Mouse (Mus musculus) right cerebral cortex, postnatal 14 days (tissue): Measurements from ENCODE around the gene Uvrag.

Experiments
- DNase-seq: peaks from one replicate; pipeline ENCODE4 v3.0.0; 2022

The Uvrag gene

GRCm38 (mm10) chr7:99050882-99051281 is 90.1 kb downstream of the Uvrag start:
- no peak for DNase-seq

GRCm38 (mm10) chr7:99049897-99050296 is 91.0 kb downstream of the Uvrag start:
- no peak for DNase-seq

- DNase-seq, result no peak
Observed at GRCm38 (mm10) chr7:99046545-99047206, 94.3 kb downstream of the Uvrag start.

DNA sequence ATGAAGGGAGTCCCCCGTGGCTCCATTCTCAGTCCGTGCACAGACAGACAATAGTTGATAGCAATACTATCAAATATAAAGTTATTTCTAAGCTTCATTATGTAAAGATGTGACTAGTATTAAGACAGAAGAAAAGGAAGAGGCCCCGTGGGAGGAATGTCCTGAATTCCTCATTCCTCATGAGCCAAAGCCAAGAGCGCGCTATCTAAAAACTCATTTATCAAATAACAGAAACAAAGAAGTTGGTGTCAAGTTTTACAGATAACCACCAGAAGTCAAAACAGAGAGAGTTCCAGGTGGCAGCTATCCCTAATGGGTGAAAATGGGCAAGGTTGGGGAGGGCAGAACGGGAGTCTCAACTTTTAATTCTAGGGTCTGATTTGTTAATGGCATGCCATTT is 95.4 kb downstream of the Uvrag start:
- DNase-seq, result no peak

GRCm38 (mm10) chr7:99043923-99044322 is 97.0 kb downstream of the Uvrag start:
- no peak for DNase-seq

- no peak for DNase-seq
Observed at GRCm38 (mm10) chr7:99043322-99043721, 97.6 kb downstream of the Uvrag start.

DNA sequence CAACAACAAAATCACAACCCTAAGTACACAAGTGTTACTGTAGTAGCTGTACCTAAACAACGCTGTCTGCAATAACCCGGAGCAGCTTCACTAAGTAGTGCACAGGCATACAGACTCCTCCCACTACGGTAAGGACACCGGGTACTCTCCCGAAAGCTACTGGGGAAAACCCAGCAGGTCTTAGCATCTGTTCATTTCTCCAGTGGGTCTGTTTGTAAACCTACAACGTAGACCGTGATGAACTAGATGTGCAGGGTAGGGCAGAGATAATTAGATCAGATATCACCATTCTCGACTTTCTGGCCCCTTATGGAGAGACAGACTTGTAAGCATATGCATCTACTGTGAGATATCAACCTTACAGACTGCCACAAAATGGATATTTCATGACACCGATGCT is 99.1 kb downstream of the Uvrag start:
- no peak for DNase-seq

DNA sequence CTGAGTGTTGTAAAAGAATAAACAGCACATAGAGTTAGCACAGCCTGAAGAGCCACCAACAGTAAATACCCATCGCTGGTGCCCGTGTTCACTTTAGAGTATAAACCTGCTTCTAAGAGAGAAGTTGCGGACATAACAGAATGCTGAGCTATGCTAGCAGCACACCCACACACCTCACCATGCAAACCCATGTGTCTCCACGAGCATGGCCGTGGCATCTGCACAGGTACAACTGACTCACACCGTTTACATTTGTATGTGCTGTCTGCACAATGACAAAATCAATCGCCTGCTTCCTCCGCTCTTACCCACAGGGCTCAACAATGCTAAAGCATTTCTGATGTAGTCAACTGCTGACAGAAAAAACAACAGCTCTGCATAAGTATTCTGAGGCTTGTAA is 101.0 kb downstream of the Uvrag start:
- DNase-seq, result no peak

- no peak for DNase-seq
Observed at GRCm38 (mm10) chr7:99036284-99036683, 104.7 kb downstream of the Uvrag start.

DNA sequence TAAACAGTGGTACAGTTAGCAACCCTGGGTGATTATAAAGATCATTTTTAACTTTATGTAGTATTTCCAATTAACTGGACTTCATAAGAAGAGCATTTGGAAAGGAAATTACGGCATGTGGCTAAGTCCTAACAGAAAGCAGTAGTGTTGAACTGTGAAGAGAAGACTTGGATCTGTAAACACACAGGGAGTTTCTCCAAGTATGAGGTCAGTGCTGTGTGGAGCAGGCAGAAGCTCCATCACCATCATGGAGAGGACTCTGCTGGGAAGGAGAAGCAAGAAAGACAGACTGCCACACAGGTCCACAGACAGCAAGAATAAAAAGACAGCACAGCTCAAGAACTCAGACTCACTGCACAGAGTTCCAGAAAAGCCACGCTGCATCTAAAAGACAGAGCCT is 106.0 kb downstream of the Uvrag start:
- DNase-seq, result no peak

DNA sequence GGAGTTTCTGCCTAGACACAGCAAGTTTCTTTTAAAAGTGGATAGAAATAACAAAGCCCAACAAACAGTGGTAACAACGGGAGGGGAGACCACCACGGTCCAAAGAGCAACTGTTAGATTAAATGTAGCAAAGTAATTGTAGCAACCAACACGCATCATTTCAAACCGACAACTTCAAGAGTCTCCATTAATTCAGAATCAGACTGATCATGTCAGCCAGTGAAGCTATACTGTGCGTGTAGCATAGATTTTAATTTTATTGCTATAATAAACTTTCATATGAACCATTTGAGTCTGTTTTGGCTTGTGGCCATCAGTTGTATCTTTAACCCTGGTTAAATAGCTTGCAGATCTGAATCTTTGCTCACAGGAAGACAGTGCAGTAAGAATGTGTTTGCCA is 107.1 kb downstream of the Uvrag start:
- DNase-seq, result no peak

- DNase-seq, result no peak
Observed at GRCm38 (mm10) chr7:99033314-99033713, 107.6 kb downstream of the Uvrag start.

GRCm38 (mm10) chr7:99032051-99032450 is 108.9 kb downstream of the Uvrag start:
- no peak for DNase-seq

GRCm38 (mm10) chr7:99028108-99028507 is 112.8 kb downstream of the Uvrag start:
- DNase-seq, result no peak

DNA sequence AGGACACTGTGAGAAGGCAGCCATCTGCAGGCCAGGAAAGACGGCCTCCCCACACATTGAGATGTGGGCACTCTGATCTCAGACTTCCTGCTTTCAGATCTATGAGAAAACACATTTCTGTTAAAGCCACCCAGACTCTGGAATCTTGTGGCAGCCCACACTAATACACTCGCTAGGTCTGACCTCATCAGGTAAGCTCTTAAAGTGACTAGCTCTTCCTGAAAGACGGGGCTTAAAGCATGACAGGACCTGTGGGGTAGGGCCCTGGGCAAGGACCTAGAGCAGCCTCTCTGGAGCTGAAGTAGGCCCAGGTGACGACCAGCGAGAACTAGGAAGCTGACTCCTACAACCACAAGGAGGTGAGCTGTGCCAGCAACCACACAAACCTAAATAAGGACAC is 113.8 kb downstream of the Uvrag start:
- DNase-seq, result no peak

GRCm38 (mm10) chr7:99025989-99026388 is 115.0 kb downstream of the Uvrag start:
- no peak for DNase-seq

GRCm38 (mm10) chr7:99025265-99025664 is 115.7 kb downstream of the Uvrag start:
- no peak for DNase-seq

DNA sequence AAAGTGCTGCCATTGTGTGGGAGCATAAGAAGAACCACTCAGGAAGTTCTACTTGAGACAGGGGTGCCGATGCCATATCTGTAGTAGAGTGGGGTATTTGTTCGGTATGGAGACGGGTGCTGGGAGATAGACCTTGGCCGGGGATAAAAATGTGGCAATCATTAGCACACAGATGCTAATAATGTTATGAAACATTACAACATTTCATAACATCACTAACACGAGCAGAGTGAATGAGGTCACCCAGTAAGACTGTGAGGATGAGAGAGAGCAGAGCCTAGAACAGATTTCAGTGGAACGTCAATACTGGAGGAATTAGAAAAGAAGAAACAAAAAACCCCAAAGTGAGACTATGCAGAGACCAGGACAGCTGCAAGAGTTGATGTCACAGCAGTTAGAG is 116.2 kb downstream of the Uvrag start:
- no peak for DNase-seq

- no peak for DNase-seq
Observed at GRCm38 (mm10) chr7:99023931-99024330, 117.0 kb downstream of the Uvrag start.

- no peak for DNase-seq
Observed at GRCm38 (mm10) chr7:99021277-99021676, 119.7 kb downstream of the Uvrag start.

DNA sequence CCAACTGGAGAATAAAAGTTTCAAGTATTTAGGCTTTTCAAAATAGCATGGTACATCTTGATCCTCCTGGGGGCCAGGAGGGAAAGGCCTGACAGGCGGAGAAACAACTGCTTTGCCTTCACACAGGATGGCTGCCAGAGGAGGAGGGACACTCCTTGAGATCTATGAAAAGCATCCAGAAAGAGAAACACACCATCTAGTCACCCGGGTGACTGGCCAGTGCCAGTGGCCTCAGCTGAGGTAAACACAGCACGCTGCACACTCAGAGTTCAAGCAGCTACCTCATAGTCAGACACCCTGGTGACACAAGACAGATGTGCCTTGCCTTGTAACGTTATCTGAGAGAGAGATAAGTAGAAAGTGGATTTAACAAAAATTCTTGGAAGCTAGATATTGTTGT is 120.6 kb downstream of the Uvrag start:
- DNase-seq, result no peak

GRCm38 (mm10) chr7:99017224-99017844 is 123.6 kb downstream of the Uvrag start:
- DNase-seq, result no peak

DNA sequence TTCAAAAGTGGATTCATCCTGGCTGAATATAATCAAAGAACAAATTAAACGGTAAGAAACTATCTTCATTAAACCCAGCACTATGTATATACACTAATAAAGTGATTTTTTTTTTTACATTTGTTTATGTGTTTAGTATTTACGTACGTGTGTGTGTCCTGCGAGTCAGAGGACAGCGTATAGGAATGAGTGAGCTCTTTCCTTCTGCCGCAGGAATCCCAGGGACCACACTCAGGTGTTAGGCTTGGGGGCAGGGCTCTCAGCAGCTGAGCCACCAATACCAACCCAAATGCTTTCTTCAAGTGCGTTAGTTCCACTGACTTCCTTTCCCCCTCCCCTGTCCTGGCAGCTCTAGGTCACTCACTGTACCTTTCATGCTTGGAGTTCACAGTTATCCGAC is 125.0 kb downstream of the Uvrag start:
- no peak for DNase-seq

- DNase-seq, result peak; percentile 41
Observed at GRCm38 (mm10) chr7:99015419-99015818, 125.5 kb downstream of the Uvrag start.

- DNase-seq, result no peak
Observed at GRCm38 (mm10) chr7:99014620-99015019, 126.3 kb downstream of the Uvrag start.
